Mouse (Mus musculus) heart, postnatal 10 days (tissue): ENCODE measurements at regions not wholly inside any gene's neighbourhood (a gene's known extent, or its start where the extent isn't known, plus 50 kb on each side); places are given as distances from the start of the nearest gene placed in this dataset.
"Not testable (repeated sequence)": the region's sequence is repeated elsewhere in the genome, so short reads cannot be mapped to it uniquely, and the experiment has no call there.

ENCODE experiments used
- DNase-seq, 2 experiments: peaks; one replicate each; pipeline ENCODE4 v3.0.0; 2021
- intact Hi-C: fragments of 180-260 bp; cut with DNase I; formaldehyde crosslinking; loops from one replicate; pipeline ENCODE4 v1.15.1; 2025

GRCm38 (mm10) chr3:21983993-21984725 lies 92.3 kb upstream of the Tbl1xr1 start:
- intact Hi-C loops: no loop called here
- DNase-seq: no peak

- no peak for DNase-seq
- intact Hi-C loops: no loop called here
These were observed 91.6 kb upstream of the Tbl1xr1 start for GRCm38 (mm10) chr3:21984807-21985206.

GRCm38 (mm10) chr3:21986164-21986892 lies 90.1 kb upstream of the Tbl1xr1 start:
- intact Hi-C loops: no loop called here
- DNase-seq: no peak

GRCm38 (mm10) chr3:21986893-21987250 lies 89.6 kb upstream of the Tbl1xr1 start:
- intact Hi-C loops: no loop called here
- peak; percentile 31 to 61 for DNase-seq

- no peak for DNase-seq
- intact Hi-C loops: no loop called here
These were observed 88.9 kb upstream of the Tbl1xr1 start for GRCm38 (mm10) chr3:21987455-21988009.

- intact Hi-C loops: no loop called here
- DNase-seq: no peak
These were observed 88.4 kb upstream of the Tbl1xr1 start for GRCm38 (mm10) chr3:21988010-21988531.

GRCm38 (mm10) chr3:21990526-21990925 lies 85.9 kb upstream of the Tbl1xr1 start:
- intact Hi-C loops: no loop called here
- DNase-seq: no peak

GRCm38 (mm10) chr3:21991681-21992152 lies 84.7 kb upstream of the Tbl1xr1 start:
- intact Hi-C loops: no loop called here
- no peak for DNase-seq

GRCm38 (mm10) chr3:21992203-21992602 lies 84.2 kb upstream of the Tbl1xr1 start:
- intact Hi-C loops: no loop called here

GRCm38 (mm10) chr3:21993961-21994360 lies 82.5 kb upstream of the Tbl1xr1 start:
- DNase-seq: no peak
- intact Hi-C loops: no loop called here

More at GRCm38 (mm10) chr3:21992203-21992602, 84.2 kb upstream of the Tbl1xr1 start:
- no peak for DNase-seq

- no peak for DNase-seq
- intact Hi-C loops: no loop called here
These were observed 80.7 kb upstream of the Tbl1xr1 start for GRCm38 (mm10) chr3:21995566-21996391.

GRCm38 (mm10) chr3:21997387-21997786 lies 79.1 kb upstream of the Tbl1xr1 start:
- intact Hi-C loops: no loop called here
- DNase-seq: no peak

- intact Hi-C loops: loop anchor here (5.0 kb wide), 2 partner anchors 67 to 68 kb away; no protein-coding TSS in a partner anchor
- DNase-seq: no peak
These were observed 71.0 kb upstream of the Tbl1xr1 start for GRCm38 (mm10) chr3:22005456-22005855.

- peak; percentile 72 to 76 for DNase-seq
- intact Hi-C loops: loop anchor here (5.0 kb wide), 2 partner anchors 66 to 69 kb away; no protein-coding TSS in a partner anchor
These were observed 70.3 kb upstream of the Tbl1xr1 start for GRCm38 (mm10) chr3:22006113-22006512.

GRCm38 (mm10) chr3:22006651-22007050 lies 69.8 kb upstream of the Tbl1xr1 start:
- intact Hi-C loops: loop anchor here (5.0 kb wide), 2 partner anchors 66 to 69 kb away; no protein-coding TSS in a partner anchor
- DNase-seq: no peak

GRCm38 (mm10) chr3:22007736-22008135 lies 68.7 kb upstream of the Tbl1xr1 start:
- no peak for DNase-seq
- intact Hi-C loops: loop anchor here (5.0 kb wide), 2 partner anchors 65 to 70 kb away; no protein-coding TSS in a partner anchor

GRCm38 (mm10) chr3:22008432-22008831 lies 68.0 kb upstream of the Tbl1xr1 start:
- no peak for DNase-seq
- intact Hi-C loops: loop anchor here (5.0 kb wide), 2 partner anchors 64 to 71 kb away; no protein-coding TSS in a partner anchor

GRCm38 (mm10) chr3:22009898-22010699 lies 66.4 kb upstream of the Tbl1xr1 start:
- DNase-seq: peak in 1 of 2 experiments; percentile 31
- intact Hi-C loops: loop anchor here (5.0 kb wide), 2 partner anchors 62 to 73 kb away; no protein-coding TSS in a partner anchor

GRCm38 (mm10) chr3:22010700-22010991 lies 65.8 kb upstream of the Tbl1xr1 start:
- DNase-seq, intact Hi-C loops: not testable (repeated sequence)
